Mouse (Mus musculus) stomach, embryonic 14.5 days (tissue): Measurements from ENCODE around the gene Ftcd. TPM values are rescaled to one million over a fixed set of nuclear protein-coding genes. Genes with fewer than 3 reads are reported as not detected.

ENCODE experiments used
- ATAC-seq: fragments of 200-750 bp; cut with Nextera tagmentation; 2 replicates; pipeline ENCODE4 v1.8.0; 2017; ENCODE audit warnings: low read depth, moderate TSS enrichment; ENCODE audit not compliant: insufficient number of reproducible peaks, insufficient read depth, low FRiP score
- H3K27ac ChIP-seq: fragments of 300-500 bp; sonication (generic); 2 replicates; pipeline ENCODE4 v1.5.1; 2014; ENCODE audit warnings: mild to moderate bottlenecking, low read length, moderate library complexity, mixed read lengths
- H3K27me3 ChIP-seq: fragments of 300-500 bp; sonication (generic); 2 replicates; pipeline ENCODE4 v1.6.1; 2014; ENCODE audit warnings: low read length, control low read depth, mixed read lengths; ENCODE audit not compliant: control insufficient read depth, insufficient read depth
- H3K36me3 ChIP-seq: fragments of 300-500 bp; sonication (generic); 2 replicates; pipeline ENCODE4 v1.6.1; 2014; ENCODE audit warnings: mild to moderate bottlenecking, control low read depth, low read length, moderate library complexity, mixed read lengths; ENCODE audit not compliant: control insufficient read depth, insufficient read depth
- H3K4me1 ChIP-seq: fragments of 300-500 bp; sonication (generic); 2 replicates; pipeline ENCODE4 v1.6.1; 2014; ENCODE audit warnings: low read length, control low read depth, mixed read lengths; ENCODE audit not compliant: control insufficient read depth, insufficient read depth
- H3K4me2 ChIP-seq: fragments of 300-500 bp; sonication (generic); replicated peaks from 2 replicates; pipeline ENCODE4 v1.6.1; 2014; ENCODE audit warnings: low read depth, low read length, control low read depth
- H3K4me3 ChIP-seq: fragments of 300-500 bp; sonication (generic); 2 replicates; pipeline ENCODE4 v1.5.1; 2014; ENCODE audit warnings: low read depth, low read length, control low read depth
- H3K9ac ChIP-seq: fragments of 300-500 bp; sonication (generic); replicated peaks from 2 replicates; pipeline ENCODE4 v1.6.1; 2014; ENCODE audit warnings: low read depth, mild to moderate bottlenecking, control low read depth, low read length, moderate library complexity, mixed read lengths
- H3K9me3 ChIP-seq: fragments of 300-500 bp; sonication (generic); 2 replicates; pipeline ENCODE4 v1.6.1; 2016; ENCODE audit warnings: low read depth, low read length, control low read depth; ENCODE audit not compliant: control insufficient read depth
- WGBS: fragments of 180-500 bp; shearing (Covaris S2); extraction: QIAGEN DNeasy Blood & Tissue Kit; methylation state at CpG from one replicate; pipeline ENCODE4 v1.1.7; 2014; 5-methylcytosine and 5-hydroxymethylcytosine counted together
- polyA plus RNA-seq: library from polyadenylated mRNA; unstranded; fragments of >200 nt; fragmentation: Nextera tagmentation; extraction: Ambion mirVana; gene quantifications from 2 replicates; pipeline ENCODE4 v1.2.1, GENCODE M21; 2014

The Ftcd gene
- polyA plus RNA-seq, 1 experiment from 2014 or later = not detected

DNA sequence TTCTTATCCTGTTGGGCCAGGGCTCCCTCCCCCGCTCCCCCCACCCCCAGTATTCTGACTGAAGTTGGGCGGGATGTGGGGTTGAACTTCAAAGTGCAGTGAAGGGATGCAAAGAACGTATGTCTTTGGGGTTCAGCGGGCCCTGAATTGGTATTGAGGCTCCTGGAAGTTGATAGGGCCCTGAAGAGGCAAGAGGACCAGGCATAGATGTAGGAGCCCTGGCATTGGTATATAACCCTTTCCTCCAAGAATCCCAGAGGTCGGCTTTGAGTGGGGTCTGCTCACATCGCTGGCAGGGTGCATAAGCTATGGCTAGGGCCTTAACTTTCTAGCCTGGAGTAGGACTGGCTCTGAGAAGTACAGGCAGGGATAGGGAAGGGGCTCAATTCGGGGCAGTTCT is 48.3 kb downstream of the Ftcd start:
- Histone ChIP-seq H3K9me3 (no peaks in the 10 kb centered on the region), H3K4me1 (peaks cover 19% of the 10 kb centered on the region; the same call in 1 of the 2 replicates), H3K9ac (0 out of 2 replicates have a peak overlapping the region, but pooled peaks have one; percentile 39), H3K4me3 (no peak overlapping the region), H3K27me3 (no peaks in the 10 kb centered on the region), H3K36me3 (no peaks in the 10 kb centered on the region), H3K27ac (peak overlapping the region; percentile 70), H3K4me2 (peak overlapping the region; percentile 65; the same call in 1 of the 2 replicates)
- no peak for ATAC-seq
- WGBS = 19% methylated on average over 7 of the region's 7 CpGs

DNA sequence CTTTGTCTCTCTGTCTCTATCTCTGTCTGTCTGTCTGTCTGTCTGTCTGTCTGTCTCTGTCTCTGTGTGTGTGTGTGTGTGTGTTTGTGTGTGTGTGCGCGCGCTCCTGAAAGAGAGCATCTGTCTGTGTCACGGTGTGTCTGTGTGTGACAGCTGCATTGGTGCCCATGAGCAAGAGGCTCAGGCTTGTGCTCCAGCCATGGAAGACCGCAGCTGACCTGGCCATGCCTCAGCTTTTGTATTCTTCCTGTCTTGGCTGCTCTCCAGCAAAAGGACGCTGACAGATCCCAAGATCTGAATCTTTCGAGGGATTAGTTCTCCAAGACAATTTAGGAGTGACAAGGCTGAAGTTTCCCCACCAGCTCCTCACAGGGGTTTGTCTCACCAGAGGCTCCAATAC is 49.5 kb downstream of the Ftcd start:
- Histone ChIP-seq H3K9ac (no peak overlapping the region), H3K4me2 (no peak overlapping the region), H3K27me3 (no peaks in the 10 kb centered on the region), H3K36me3 (no peaks in the 10 kb centered on the region), H3K4me1 (peaks cover 19% of the 10 kb centered on the region; the same call in 1 of the 2 replicates), H3K4me3 (no peak overlapping the region), H3K9me3 (no peaks in the 10 kb centered on the region), H3K27ac (no peak overlapping the region)
- 60% methylated on average over 7 of the region's 7 CpGs for WGBS
- no peak for ATAC-seq

DNA sequence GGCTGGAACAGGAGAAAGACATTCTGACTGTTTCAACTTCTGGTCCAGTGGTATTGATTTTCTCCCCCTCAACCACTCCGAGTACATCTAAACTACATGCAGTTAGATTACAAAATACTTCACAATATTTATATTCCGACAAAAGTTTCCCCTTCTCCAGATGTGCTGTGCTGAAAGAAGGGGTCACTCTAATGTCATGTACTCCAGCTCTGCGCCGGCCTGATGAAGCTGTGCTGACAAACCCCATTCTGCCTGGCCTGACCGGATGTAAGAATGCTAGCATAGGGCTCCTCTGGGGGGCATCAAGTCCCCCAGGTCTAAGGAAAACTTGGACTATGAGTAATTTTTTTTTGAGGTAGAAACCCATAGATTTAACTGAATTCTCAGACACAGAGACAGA is 52.3 kb downstream of the Ftcd start:
- H3K9me3 ChIP-seq = no peaks in the 10 kb centered on the region
- H3K4me3 ChIP-seq = no peak overlapping the region
- no peaks in the 10 kb centered on the region for H3K36me3 ChIP-seq
- no peak overlapping the region for H3K9ac ChIP-seq
- no peak overlapping the region for H3K4me2 ChIP-seq
- ATAC-seq = no peak
- peaks cover 15% of the 10 kb centered on the region; the same call in 1 of the 2 replicates for H3K4me1 ChIP-seq
- 45% methylated on average over 5 of the region's 5 CpGs for whole genome bisulfite sequencing
- H3K27me3 ChIP-seq = no peaks in the 10 kb centered on the region
- peak overlapping the region; percentile 59; the same call in 1 of the 2 replicates for H3K27ac ChIP-seq

DNA sequence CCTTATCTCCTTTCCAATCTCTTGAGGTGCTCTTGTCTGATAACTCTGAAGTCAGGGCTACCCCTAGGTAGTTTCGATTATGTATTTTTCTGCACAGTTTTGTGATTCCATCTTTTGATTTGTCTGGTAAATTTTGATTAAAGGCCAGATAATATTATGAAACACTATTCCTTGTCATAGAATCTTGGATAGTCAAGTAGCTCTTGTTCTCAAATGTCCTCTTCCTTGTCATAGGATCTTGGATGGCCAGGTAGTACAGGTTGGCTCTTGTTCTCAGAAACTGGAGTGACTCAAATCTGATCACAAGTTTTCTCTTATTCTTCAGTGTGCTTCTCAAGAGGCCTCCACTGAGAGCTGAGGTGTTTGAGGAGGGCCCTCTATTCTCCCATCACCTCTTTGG is 55.2 kb downstream of the Ftcd start:
- Histone ChIP-seq H3K9ac (no peak overlapping the region), H3K27ac (peak overlapping the region; percentile 18; the same call in 1 of the 2 replicates), H3K4me2 (no peak overlapping the region), H3K36me3 (no peaks in the 10 kb centered on the region), H3K9me3 (no peaks in the 10 kb centered on the region), H3K27me3 (no peaks in the 10 kb centered on the region), H3K4me3 (no peak overlapping the region), H3K4me1 (peaks cover 22% of the 10 kb centered on the region)
- no peak for ATAC-seq
- WGBS = 79% methylated on average over 1 of the region's 1 CpGs

DNA sequence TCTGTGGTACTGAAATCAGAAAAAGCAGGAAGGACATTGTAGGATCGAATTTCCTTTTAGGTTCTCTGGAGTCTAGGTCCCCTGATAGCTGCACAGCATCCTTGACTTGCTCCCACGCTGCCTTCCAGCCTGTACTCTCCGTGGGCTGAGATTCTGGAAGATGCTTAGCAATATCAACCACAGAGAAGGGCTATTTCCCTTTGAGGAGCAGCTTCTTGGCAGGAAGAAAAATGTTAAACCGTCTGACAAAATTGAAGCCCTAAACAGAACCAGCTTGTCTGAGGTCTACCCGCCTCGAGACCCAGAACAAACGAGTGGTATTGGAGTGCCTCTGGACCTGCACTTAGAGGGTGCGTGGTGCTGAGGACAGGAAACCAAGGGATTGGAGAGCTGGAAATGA is 57.2 kb downstream of the Ftcd start:
- no peak for ATAC-seq
- H3K4me2 ChIP-seq = no peak overlapping the region
- no peak overlapping the region for H3K9ac ChIP-seq
- no peak overlapping the region for H3K4me3 ChIP-seq
- no peaks in the 10 kb centered on the region for H3K27me3 ChIP-seq
- H3K27ac ChIP-seq = peak overlapping the region; percentile 33; the same call in 1 of the 2 replicates
- H3K9me3 ChIP-seq = no peaks in the 10 kb centered on the region
- 68% methylated on average over 8 of the region's 8 CpGs for WGBS
- H3K36me3 ChIP-seq = no peaks in the 10 kb centered on the region
- peaks cover 18% of the 10 kb centered on the region for H3K4me1 ChIP-seq

DNA sequence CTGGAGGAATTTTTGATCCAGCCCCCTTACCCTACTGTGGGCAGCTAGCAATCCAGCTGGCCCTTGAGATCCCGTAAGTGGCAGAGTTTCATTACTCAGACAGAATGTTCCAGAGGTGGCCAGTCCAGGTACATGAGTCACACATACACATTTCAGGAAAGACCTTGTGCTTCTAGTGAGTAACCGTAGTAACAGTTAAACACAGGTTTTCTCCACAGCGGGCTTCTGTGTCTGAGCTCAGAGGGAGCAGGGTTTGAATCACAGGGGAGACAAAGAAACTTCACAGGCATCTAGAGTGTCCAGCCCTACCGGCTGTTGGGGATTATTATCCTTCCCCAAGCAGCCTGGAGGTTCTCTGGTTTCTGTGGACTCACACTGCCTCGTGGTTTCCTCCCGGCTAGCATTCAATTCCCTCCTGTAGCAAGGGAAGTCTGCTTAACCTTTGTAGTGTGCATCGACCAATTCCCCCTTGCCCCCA is 58.7 kb downstream of the Ftcd start:
- peaks cover 18% of the 10 kb centered on the region for H3K4me1 ChIP-seq
- H3K4me2 ChIP-seq = no peak overlapping the region
- H3K9me3 ChIP-seq = no peaks in the 10 kb centered on the region
- H3K9ac ChIP-seq = no peak overlapping the region
- H3K4me3 ChIP-seq = no peak overlapping the region
- WGBS = 44% methylated on average over 7 of the region's 7 CpGs
- ATAC-seq = no peak
- H3K36me3 ChIP-seq = no peaks in the 10 kb centered on the region
- peak overlapping the region; percentile 75 for H3K27ac ChIP-seq
- no peaks in the 10 kb centered on the region for H3K27me3 ChIP-seq

DNA sequence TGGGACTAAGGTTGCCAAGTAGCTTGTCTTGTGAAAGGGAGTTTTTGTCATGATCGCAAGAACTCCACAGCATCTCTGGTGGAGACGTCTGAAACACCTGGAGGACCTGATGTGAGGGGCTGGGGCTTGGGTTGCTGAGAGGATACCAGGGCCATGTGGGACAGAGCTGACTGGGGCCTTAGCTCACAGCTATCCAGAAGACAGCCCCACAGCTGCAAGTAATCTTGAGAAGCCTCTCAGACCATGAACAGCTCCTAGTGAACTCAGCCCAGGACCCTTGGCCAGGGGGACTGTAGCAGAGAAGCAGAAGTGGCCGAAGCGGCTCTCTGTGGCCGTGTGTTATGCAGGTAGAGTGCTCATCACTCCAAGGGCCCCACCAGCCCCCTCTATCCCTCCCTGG is 59.1 kb downstream of the Ftcd start:
- 55% methylated on average over 5 of the region's 5 CpGs for WGBS
- peaks cover 18% of the 10 kb centered on the region for H3K4me1 ChIP-seq
- H3K27ac ChIP-seq = peak overlapping the region; percentile 75
- H3K9me3 ChIP-seq = no peaks in the 10 kb centered on the region
- H3K9ac ChIP-seq = no peak overlapping the region
- no peaks in the 10 kb centered on the region for H3K27me3 ChIP-seq
- no peak for ATAC-seq
- H3K36me3 ChIP-seq = no peaks in the 10 kb centered on the region
- no peak overlapping the region for H3K4me2 ChIP-seq
- H3K4me3 ChIP-seq = no peak overlapping the region

DNA sequence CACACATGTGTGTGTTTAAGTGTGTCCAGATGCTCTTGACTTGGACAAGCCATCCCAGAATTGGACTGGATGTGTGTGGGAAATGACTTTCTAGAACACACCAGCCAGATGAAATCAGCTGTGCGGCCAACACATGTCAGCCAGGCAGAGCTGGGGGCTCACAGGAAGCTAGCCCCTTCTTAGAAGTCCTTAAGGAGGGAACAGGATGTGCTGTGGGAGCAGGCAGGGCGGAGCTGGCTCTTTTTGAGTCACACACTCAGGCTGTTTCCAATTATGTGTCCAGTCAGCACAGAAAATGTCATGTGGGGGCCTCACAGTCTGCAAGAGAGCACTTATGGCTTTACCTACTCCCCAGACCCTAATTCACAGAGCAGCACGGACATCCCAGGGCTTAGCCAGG is 60.6 kb downstream of the Ftcd start:
- no peak overlapping the region for H3K4me2 ChIP-seq
- ATAC-seq = no peak
- H3K9me3 ChIP-seq = no peaks in the 10 kb centered on the region
- H3K4me1 ChIP-seq = peaks cover 18% of the 10 kb centered on the region
- H3K9ac ChIP-seq = no peak overlapping the region
- no peaks in the 10 kb centered on the region for H3K27me3 ChIP-seq
- H3K4me3 ChIP-seq = no peak overlapping the region
- H3K36me3 ChIP-seq = no peaks in the 10 kb centered on the region
- 63% methylated on average over 3 of the region's 3 CpGs for WGBS
- peak overlapping the region; percentile 68; the same call in 1 of the 2 replicates for H3K27ac ChIP-seq

DNA sequence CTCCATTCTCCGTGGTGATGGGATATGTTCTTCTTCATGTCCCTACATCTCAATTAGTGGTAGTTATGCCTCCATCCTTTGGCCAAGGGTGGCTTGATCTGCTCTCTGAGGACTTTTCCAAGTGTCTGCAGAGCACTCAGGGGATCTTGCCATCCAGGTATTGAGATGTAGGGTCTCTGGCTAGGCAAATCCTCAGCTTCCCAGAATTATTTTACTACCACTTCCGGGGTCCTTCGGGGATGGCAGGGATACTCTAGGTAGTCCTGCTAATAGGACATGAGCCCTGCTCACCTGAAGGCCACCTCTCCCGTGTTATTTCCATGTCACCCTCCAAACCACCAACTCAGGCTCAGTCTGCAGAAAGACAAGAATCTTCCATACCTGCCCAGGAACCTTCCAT is 61.2 kb downstream of the Ftcd start:
- Histone ChIP-seq H3K36me3 (no peaks in the 10 kb centered on the region), H3K4me3 (no peak overlapping the region), H3K27me3 (no peaks in the 10 kb centered on the region), H3K27ac (peak overlapping the region; percentile 68; the same call in 1 of the 2 replicates), H3K9me3 (no peaks in the 10 kb centered on the region), H3K9ac (no peak overlapping the region), H3K4me1 (peaks cover 18% of the 10 kb centered on the region), H3K4me2 (no peak overlapping the region)
- ATAC-seq = no peak
- 80% methylated on average over 4 of the region's 4 CpGs for WGBS
